ENCODE assay signal across 9 mouse cellular contexts in genomic region chr15:31224806-31225642, GRCm38 (mm10). TPM values are rescaled to one million over a fixed set of nuclear protein-coding genes. Genes with fewer than 3 reads are reported as not detected.
DNase-seq lines count a peak whose midpoint lies in the region; ATAC-seq and TF ChIP-seq lines count a peak whose summit lies in the region.
"Had no signal": no experiment of that assay in that cellular context is flagged by ENCODE, and none has a peak within 500 bp of the region (broad histone marks: within the 10 kb centered on the region; RNA-seq: fewer than 3 reads in every experiment).

No protein-coding gene starts in this region.

- no peaks in the 10 kb centered on the region for H3K4me1 ChIP-seq in cerebellum, adult 2 months (ENCODE audit: control insufficient read depth, insufficient read depth, low read length)
- no peaks in the 10 kb centered on the region for H3K4me1 ChIP-seq in forebrain, embryonic 11.5 days (replicated peaks; ENCODE audit: control insufficient read depth, insufficient read depth, low read length)
- H3K4me1 ChIP-seq in kidney, adult 2 months (ENCODE audit: control insufficient read depth, insufficient read depth, low read length) = no peaks in the 10 kb centered on the region
- H3K4me1 ChIP-seq in stomach, embryonic 16.5 days (ENCODE audit: control insufficient read depth, insufficient read depth, low read length) = peaks cover 13% of the 10 kb centered on the region

- no peak for TF ChIP-seq CTCF in cerebellum, adult 2 months (IDR thresholded peaks at IDR 0.05; ENCODE audit: borderline replicate concordance, insufficient read depth, low read depth, low read length)
- no peak for TF ChIP-seq CTCF in Patski (IDR thresholded peaks at IDR 0.05)
- TF ChIP-seq CTCF in kidney, adult 2 months (conservative IDR thresholded peaks at IDR 0.05; ENCODE audit: insufficient read depth, insufficient read length, low read depth, low read length) = no peak

- CTCF ChIA-PET in Patski (lab: Charles Lee) = interaction anchor here (0.5 to 1.9 kb wide), 5 partner anchors 11 to 107 kb away, joined by 3 to 4 read pairs (median 4); no protein-coding TSS in a partner anchor

- no peak for TF ChIP-seq POLR2A in cerebellum, adult 2 months (IDR thresholded peaks at IDR 0.05; ENCODE audit: borderline replicate concordance, insufficient read depth, low read length)
- TF ChIP-seq POLR2A in kidney, adult 2 months (IDR thresholded peaks at IDR 0.05; ENCODE audit: low read depth, low read length) = no peak

- in situ Hi-C loops in Patski (cut with MboI; ENCODE audit: low pct_unique_long_range_greater_than_20kb) = loop anchor here (5.0 kb wide), 1 partner anchor 38 kb away; no protein-coding TSS in a partner anchor

- H3K4me3 ChIP-seq in cerebellum, adult 2 months (replicated peaks; ENCODE audit: insufficient read depth, low read depth, low read length) = peak overlapping the region; percentile 60
- peak overlapping the region; percentile 67 for H3K4me3 ChIP-seq in forebrain, embryonic 11.5 days (ENCODE audit: low read depth, low read length)
- peak overlapping the region; percentile 71 for H3K4me3 ChIP-seq in kidney, adult 2 months (ENCODE audit: insufficient read depth, low read depth, low read length)
- H3K4me3 ChIP-seq in stomach, embryonic 16.5 days (replicated peaks; ENCODE audit: low read length) = peak overlapping the region; percentile 93

- ATAC-seq in Patski = peak; percentile 42
- no peak for ATAC-seq in forebrain, embryonic 11.5 days (replicated peaks; ENCODE audit: low FRiP score)
- no peak for ATAC-seq in stomach, embryonic 16.5 days (ENCODE audit: insufficient read depth, low FRiP score)

- peak overlapping the region; percentile 74 for H3K4me2 ChIP-seq in forebrain, embryonic 11.5 days (ENCODE audit: low read depth, low read length, severe bottlenecking)
- H3K4me2 ChIP-seq in stomach, embryonic 16.5 days (ENCODE audit: low read depth, low read length) = peak overlapping the region; percentile 60

- H3K27me3 ChIP-seq in cerebellum, adult 2 months (ENCODE audit: control insufficient read depth, insufficient read depth, low read length) = no peaks in the 10 kb centered on the region
- no peaks in the 10 kb centered on the region for H3K27me3 ChIP-seq in Patski
- no peaks in the 10 kb centered on the region for H3K27me3 ChIP-seq in forebrain, embryonic 11.5 days (ENCODE audit: control insufficient read depth, insufficient read depth, low read length)
- H3K27me3 ChIP-seq in kidney, adult 2 months (replicated peaks; ENCODE audit: control insufficient read depth, insufficient read depth, low read length) = no peaks in the 10 kb centered on the region
- H3K27me3 ChIP-seq in stomach, embryonic 16.5 days (ENCODE audit: control insufficient read depth, insufficient read depth, low read length) = no peaks in the 10 kb centered on the region

- no peaks in the 10 kb centered on the region for H3K36me3 ChIP-seq in forebrain, embryonic 11.5 days (ENCODE audit: control insufficient read depth, insufficient read depth, low read length)
- H3K36me3 ChIP-seq in kidney, adult 2 months (ENCODE audit: control insufficient read depth, insufficient read depth, low read length) = no peaks in the 10 kb centered on the region
- H3K36me3 ChIP-seq in stomach, embryonic 16.5 days (ENCODE audit: control insufficient read depth, insufficient read depth, low read length) = no peaks in the 10 kb centered on the region
- H3K36me3 ChIP-seq: G1E had no signal

- POLR2A ChIA-PET in Patski (lab: Charles Lee) = interaction anchor here (1.1 kb wide), 1 partner anchor 10 kb away, joined by 3 read pairs; no protein-coding TSS in a partner anchor

- no peaks in the 10 kb centered on the region for H3K9me3 ChIP-seq in forebrain, embryonic 11.5 days (ENCODE audit: control insufficient read depth, low read length)
- H3K9me3 ChIP-seq in stomach, embryonic 16.5 days (replicated peaks; ENCODE audit: control insufficient read depth, low read length) = no peaks in the 10 kb centered on the region

- no peak overlapping the region for H3K27ac ChIP-seq in cerebellum, adult 2 months (ENCODE audit: insufficient read depth, low read length)
- no peak overlapping the region for H3K27ac ChIP-seq in forebrain, embryonic 11.5 days (ENCODE audit: low read depth, low read length)
- peak overlapping the region; percentile 17 for H3K27ac ChIP-seq in kidney, adult 2 months (ENCODE audit: insufficient read depth, low read depth, low read length)
- H3K27ac ChIP-seq in stomach, embryonic 16.5 days (ENCODE audit: low read length) = peak overlapping the region; percentile 88

- peak; percentile 25 to 35 for DNase-seq in cerebellum, adult 2 months
- no peak for DNase-seq in cerebellum, postnatal 4 days (ENCODE audit: low spot score in 2 of 2)
- no peak for DNase-seq in Patski (ENCODE audit: low read depth, low spot score)
- DNase-seq in forebrain, embryonic 11.5 days (ENCODE audit: low spot score) = no peak
- DNase-seq in kidney, adult 2 months = peak; percentile 52
- peak; percentile 18 for DNase-seq in lung, postnatal 25 days (ENCODE audit: low spot score)
- DNase-seq in layer of hippocampus, adult 9-10 months (ENCODE audit: low spot score) = no peak

- WGBS in cerebellum, adult 2 months = 31% methylated on average over 13 of the region's 13 CpGs
- WGBS in forebrain, embryonic 11.5 days = 46% methylated on average over 13 of the region's 13 CpGs
- WGBS in kidney, adult 2 months = 22% methylated on average over 13 of the region's 13 CpGs
- WGBS in stomach, embryonic 16.5 days = 27% methylated on average over 13 of the region's 13 CpGs

- peak overlapping the region; percentile 76 for H3K9ac ChIP-seq in forebrain, embryonic 11.5 days (ENCODE audit: low read length)
- peak overlapping the region; percentile 97 for H3K9ac ChIP-seq in stomach, embryonic 16.5 days (ENCODE audit: low read length)

RNA-seq across cellular contexts. Expression of gene Dap, which starts 0.9 kb away (rescaled TPM):
- polyA plus RNA-seq in cerebellum, adult 2 months (2012; rRNA removed) = 21.9 and 25.9 TPM in 2 replicates
- polyA plus RNA-seq in Patski (2021) = 174 TPM
- 39.3 and 39.9 TPM in 2 replicates for polyA plus RNA-seq in forebrain, embryonic 11.5 days (2014; fragmentation: Nextera tagmentation; extraction: Ambion mirVana)
- 72.8 and 96.9 TPM in 2 replicates for polyA plus RNA-seq in kidney, adult 2 months (2012; rRNA removed)
- 110 and 114 TPM in 2 replicates for polyA plus RNA-seq in stomach, embryonic 16.5 days (2015; fragmentation: Nextera tagmentation; extraction: Ambion mirVana)

Comparison
In these comparisons a context has a peak if more than half of its experiments do, and no peak if none do; other contexts are left out.
1. DNase-seq: peak in cerebellum, adult 2 months (2 of 2), kidney, adult 2 months (single experiment) and lung, postnatal 25 days (single experiment); none in cerebellum, postnatal 4 days (0 of 2), Patski (single experiment), forebrain, embryonic 11.5 days (single experiment) and layer of hippocampus, adult 9-10 months (single experiment).
2. H3K27ac ChIP-seq: peak in kidney, adult 2 months (single experiment) and stomach, embryonic 16.5 days (single experiment); none in cerebellum, adult 2 months (single experiment) and forebrain, embryonic 11.5 days (single experiment).
3. Peak in every context shown above with its lines, with median percentiles within 50 percentile points of each other: H3K4me3 ChIP-seq.